Mouse (Mus musculus) mature B cell (primary cell): ENCODE results near the gene Zdhhc12.
"Not testable (repeated sequence)": the region's sequence is repeated elsewhere in the genome, so short reads cannot be mapped to it uniquely, and the experiment has no call there.

Experiments used
- in situ Hi-C: fragments of 300-500 bp; cut with MboI; formaldehyde crosslinking; loops from 2 replicates; pipeline ENCODE4 v1.14.3; 2019

Zdhhc12 gene

DNA sequence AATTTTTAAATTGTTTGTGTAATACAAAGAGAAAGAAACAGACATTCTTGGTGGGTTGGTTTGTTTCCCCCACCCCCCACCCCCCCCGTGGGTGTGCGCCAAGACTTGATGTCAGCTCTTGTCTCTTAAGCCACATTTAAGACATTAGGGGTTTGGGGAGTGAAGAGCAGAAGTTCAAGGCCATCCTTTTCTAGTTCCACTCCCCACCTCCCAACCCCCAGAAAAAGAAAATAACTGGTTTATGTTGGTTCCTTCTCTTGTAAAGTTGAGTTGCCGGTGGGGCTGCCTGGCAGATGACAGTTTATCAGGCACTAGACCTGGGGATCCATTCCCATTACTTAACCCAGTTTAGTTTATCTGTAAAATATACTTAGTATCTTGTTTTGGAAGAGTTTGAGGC lies 29.1 kb downstream of the Zdhhc12 start:
- in situ Hi-C loops = no loop called here

DNA sequence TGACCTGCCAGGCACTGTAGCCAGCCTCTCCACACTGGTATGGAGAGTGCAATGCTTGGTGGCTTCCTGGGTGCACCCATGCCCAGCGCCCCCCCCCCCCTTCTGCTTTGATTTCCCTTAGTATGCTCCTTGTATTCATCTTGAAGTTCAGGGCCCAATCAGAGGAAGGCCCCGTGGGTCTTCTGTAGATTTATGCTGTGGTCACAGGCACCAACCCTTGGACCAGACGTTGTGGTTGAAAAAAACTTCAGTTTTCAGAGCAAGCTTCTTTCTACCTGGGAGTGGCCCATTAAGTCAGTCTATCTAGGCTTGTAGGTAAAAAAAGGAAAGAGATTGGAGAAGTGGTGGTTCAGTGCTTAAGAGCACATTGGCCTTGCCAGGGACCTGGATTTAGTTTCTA lies 29.7 kb downstream of the Zdhhc12 start:
- in situ Hi-C loops = no loop called here

DNA sequence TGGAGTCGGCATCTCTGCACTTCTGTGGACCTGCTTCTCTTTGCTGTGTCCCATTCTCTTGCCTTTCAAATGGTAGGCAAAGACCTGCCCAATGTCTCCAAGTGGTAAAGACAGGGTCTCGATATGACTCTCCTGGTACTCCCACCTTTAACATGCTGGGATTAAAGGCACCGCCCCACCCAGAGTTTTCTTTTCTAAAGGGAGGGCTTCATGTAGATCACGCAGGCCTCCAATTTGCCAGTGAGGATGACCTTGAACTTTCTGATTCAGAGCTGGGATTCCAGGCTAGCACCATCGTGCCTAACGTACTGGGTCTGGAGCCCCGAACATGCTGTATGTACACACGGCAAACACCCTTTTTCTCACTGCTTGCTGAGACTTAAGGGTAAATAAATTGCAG lies 30.2 kb downstream of the Zdhhc12 start:
- in situ Hi-C loops = no loop called here

DNA sequence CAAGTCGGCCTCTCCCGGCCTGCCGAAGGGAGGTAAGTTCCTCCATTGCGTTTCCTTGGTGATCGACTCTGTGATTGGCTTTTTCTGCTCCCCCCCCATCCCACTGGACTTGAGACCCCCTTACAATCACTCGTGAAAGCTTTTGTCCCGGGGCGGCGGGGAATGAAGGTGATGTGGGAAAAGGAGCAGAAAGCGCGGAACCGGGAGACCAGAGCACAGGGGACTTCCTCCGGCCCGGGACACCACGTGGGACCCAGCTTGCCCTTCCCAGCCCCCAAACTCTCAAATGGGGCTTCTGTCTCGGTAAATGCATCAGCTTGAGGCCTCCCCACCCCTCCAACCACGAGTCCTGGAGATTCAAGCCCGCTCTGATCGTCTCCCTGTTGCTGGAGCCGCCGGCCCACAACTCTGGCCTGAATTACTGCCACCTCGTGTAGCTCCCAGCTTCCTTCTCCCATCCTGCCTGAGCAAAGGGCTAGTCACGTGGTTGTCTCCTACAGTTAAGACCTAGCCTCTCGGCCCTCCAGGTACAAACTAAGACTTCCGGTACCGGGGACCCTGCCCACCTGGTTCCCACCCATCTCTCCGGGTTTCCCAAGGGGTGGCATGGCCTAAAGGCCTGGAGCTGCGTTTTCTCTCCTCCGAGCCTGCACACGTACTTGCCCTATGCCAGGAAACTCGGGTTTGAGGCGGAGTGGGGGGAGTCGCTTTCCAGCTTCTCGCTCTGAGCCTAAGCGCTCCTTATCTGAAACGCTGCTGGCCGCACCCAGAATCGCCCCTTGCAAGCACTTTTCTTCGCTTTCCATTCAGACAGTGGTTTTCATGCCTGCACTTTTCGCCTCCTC lies 31.0 kb downstream of the Zdhhc12 start:
- in situ Hi-C loops = no loop called here

DNA sequence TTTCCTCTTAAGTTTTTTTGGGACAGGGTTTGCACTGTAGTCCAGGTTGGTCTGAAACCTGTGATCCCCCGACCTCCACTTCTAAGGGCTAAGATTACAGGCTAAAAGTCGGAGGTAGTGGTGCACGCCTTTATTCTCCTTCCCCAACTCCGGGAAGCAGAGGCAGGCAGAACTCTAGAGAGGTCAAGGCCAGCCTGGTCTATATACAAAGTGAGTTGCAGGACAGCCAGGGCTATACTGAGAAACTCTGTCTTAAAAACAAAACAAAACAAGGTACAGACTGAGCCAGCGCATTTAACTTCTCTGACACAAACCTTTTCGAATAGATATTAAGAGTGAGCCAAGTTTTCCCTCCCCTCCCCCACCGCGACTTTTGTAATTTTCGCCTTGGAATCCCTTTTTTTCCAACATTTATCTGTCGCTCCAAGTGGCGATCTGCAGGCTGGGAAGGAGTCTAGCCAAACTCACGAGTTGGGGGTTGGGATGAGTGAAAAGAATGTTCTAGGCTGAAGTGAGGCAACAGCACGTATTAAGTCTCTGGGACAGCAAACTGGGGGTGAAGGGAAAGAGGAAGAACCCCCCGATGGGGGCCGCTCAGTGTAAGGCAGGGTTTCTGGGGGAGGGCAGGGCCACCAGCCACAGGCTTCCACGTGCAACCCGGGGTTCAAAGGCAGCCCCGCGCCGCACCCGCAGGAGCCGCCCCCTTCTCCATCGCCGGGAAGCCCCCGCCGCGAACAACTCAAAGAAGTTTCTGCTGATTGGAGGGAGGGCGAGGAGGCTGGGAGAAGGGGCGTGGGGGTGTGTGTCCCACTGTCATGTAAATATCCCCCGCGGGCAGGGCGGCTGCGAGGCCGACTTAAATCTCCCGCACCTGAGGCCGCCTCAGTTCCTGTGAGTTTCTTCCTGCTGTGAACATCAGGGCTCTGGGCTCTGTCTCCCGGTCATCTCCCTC lies 32.0 kb downstream of the Zdhhc12 start:
- in situ Hi-C loops = no loop called here

DNA sequence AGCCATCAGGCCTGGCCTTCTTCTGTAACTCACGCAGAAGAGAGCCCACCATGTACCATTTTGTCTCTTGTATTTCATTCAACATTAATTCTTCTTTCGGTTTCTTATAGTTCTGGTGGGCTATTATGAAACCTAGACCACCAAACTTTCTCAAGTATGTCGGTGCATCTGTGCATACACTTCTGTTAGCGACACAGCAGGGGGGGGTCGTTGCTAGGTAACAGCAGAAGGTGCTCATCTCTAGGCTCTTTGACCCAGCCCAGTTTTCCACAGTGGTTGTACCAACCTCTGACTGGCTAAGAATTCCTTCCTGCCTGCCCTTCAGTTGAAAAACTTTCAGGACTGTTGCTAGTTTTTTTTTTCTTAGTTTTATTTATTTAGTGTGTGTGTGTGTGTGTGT lies 35.0 kb downstream of the Zdhhc12 start:
- in situ Hi-C loops = no loop called here

DNA sequence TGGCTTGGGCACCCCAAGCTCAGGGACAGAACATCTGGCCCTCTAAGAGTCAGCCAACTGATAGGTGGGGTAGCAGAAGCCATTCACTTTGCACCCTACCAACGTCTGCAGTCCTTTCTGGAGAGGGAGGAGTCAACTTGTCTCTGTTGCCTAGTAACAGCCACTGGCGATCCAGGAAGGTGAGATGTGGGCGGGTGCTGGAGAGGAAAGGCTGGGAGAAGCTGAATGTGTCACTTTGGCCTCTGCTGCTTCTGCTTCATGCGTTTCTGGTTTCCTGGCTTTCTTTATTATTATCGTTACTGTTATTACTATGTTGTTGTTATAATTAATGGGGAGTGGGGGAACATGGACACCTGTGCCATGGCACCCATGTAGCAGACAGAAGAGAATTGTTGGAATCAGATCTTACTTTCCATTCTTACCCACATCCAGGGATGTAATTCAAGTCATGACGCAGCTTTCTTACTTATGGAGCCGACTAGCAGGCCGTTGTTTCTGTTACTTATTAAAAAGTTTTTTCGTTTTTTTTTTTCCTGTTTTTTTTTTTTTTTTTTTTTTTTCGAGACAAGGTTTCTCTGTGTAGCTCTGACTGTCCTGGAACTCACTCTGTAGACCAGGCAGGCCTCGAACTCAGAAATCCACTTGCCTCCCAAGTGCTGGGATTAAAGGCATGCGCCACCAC lies 36.1 kb downstream of the Zdhhc12 start, which contains the start of gene Set:
Gene Set (plus strand): TSS at position 156 of the 682 bp plus-strand sequence.
- in situ Hi-C loops = no loop called here

DNA sequence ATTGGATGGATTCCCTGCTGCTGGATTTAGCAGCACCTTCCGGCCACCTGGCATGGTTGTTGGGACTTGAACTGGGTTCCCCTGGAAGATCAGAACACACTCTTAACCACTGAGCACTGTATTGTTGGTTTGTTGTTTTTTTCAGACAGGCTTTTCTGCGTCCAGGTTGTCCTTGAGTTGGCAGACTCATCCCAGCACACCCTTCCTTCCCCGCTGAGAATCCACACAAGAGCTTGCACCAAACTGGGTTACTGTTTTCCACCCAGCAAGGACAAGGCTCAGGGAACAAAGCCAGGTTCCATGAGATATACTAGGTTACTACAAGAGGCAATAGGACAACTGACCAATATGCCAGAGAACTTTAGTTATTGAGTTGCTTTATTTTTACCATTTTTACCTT lies 36.7 kb downstream of the Zdhhc12 start:
- in situ Hi-C loops = no loop called here

DNA sequence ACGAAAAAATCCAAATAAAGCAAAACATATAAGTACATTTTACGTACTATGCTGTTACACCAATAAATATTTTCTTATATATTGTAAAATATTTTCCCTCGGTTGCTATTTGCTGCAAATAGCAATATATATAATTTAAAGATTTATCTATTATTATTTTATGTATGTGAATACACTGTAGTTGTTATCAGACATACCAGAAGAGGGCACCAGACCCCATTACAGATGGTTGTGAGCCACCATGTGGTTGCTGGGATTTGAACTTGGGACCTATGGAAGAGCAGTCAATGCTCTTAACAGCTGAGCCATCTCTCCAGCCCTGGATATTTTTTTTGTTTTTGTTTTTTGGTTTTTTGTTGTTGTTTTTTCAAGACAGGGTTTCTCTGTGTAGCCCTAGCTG lies 38.1 kb downstream of the Zdhhc12 start:
- in situ Hi-C loops = not testable (repeated sequence)

DNA sequence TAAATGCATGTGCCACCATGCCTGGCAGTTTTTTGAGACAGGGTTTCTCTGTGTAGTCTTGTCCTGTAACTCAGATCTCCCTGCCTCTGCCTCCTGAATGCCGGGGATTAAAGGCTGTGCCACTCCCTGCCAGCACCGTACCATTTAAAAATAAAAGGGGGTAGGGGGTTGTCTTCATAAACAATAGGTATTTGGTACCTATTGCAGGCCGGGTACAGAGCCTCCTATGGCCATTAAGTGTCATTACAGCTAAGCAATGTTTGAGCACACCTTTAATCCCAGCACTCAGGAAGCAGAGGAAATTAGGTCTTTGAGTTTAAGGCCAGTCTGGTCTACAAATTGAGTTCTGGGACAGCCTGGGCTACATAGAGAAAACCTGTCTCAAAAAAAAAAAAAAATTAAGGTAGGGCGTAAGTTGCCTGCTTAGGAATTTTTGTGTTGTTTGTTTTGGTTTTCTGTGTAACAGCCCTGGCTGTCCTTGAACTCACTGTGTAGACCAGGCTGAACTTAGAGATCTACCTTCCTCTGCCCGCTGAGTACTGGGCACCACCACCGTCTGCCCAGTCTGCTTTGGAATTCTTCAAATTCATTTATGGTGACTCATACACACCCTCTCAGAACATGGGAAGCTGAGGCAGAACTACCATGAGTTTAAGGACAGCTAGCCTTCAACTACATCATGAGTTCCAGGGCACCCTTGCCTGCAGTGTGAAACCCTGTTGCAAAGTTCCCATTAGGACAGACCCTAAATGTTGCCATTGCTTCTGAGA lies 41.3 kb downstream of the Zdhhc12 start:
- in situ Hi-C loops = no loop called here

DNA sequence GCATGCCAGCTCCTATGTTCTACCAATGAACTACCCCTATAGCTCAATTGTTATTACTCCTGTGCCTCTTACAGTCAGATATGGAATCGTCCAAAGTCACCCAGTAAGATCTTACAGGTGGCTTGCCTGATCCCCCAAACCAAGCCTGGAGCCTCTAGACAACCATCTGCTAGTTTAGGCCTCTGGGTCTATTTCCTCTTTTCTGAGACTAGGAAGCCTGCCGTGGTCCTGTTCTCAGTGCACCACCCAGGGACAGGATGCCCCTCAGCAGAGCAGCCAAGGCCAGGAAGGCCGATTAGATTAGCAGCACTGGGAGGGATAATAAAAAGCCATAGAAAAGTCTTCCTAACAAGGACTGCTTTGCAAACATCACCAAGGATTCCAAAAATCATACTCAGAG lies 43.6 kb downstream of the Zdhhc12 start:
- in situ Hi-C loops = loop anchor here (5.0 kb wide), 1 partner anchor 47 kb away; no protein-coding TSS in a partner anchor

DNA sequence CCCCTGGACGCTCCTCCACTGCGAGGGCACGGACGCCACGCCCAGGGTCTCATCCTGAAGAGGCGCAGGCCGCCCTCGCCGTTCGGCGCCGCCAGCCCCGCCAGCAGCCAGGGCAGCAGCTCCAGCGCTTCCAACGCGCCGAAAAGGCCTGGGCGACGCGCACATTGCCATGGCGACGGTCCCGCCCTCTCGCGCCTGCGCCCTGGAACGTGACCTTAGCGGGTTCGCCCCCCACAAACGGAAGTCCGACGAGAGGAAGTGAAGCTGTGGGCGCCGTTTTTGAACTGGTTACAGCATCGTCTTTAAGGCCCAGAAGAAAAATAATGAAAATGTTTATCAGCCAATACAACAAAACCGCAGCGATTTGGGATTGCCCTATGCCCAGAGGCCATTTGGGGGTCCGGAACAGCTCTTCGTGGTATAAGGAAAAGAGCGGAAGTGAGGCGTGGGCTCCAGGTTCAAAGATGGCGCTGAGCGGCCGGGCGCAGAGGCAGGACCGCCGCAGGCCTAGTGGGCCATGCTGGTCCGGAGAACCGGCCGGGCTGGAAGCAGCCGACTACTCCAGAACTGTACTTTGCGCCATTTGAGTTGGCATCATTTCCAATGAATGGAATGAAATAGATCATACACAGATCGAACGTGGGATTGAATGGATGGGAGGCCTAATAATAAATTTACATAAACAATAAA lies 44.6 kb downstream of the Zdhhc12 start, which contains the start of gene Wdr34:
Gene Wdr34 (minus strand): TSS at position 183 of the 690 bp plus-strand sequence.
- in situ Hi-C loops = loop anchor here (5.0 kb wide), 1 partner anchor 48 kb away; no protein-coding TSS in a partner anchor

DNA sequence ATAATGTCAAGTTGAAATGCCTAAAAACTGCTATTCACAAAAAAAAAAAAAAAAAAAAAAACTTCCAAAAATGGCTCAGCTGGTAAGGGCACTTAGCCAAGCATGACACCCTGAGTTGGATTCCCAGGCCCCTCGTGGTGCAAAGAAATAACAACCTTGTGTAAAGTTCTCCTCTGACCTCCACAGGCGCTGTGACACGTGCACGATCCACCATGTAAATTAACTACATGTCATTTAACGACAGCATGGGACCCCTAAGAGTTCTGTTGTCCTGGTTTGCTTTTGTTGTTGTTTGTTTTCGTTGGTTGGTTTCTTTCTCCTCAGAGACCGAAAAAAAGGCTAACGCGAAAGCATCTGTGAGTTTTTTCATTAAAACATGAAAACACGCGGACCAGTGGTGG lies 45.3 kb downstream of the Zdhhc12 start:
- in situ Hi-C loops = loop anchor here (5.0 kb wide), 1 partner anchor 49 kb away; no protein-coding TSS in a partner anchor

DNA sequence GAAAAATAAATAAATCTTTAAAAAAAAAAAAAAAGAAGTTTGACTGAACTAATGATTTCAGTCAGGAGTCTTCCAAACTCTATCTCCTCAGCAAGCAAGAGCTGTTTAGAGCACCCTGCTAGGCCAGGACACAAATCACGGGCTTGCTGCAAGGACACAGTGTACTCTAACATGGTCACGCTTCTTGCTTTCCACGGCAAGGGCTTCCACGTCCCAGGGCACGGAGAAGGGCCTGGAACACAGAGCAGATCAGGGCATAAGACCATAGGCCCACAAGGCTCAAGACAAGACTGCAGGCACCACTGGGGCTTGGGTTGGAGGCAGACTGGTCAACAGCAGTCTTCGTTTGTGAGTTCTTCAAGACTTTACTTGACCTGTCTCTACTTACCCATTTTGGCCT lies 46.3 kb downstream of the Zdhhc12 start:
- in situ Hi-C loops = loop anchor here (5.0 kb wide), 1 partner anchor 50 kb away; no protein-coding TSS in a partner anchor

DNA sequence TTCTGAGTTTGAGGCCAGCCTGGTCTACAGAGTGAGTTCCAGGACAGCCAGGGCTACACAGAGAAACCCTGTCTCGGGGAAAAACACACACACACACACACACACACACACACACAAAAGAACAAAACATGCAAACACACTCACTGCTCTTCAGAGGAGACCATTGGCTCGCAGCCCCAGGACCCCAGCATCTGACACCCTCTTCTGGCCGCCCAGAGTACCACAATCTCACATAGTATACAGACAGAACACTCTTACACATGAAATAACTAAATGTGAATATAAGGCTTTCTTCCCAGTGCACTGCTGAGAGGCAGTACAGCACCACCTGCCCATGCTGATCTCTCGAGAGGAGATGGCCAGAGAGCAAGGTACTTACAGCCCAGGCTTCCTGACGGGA lies 48.9 kb downstream of the Zdhhc12 start:
- in situ Hi-C loops = no loop called here

DNA sequence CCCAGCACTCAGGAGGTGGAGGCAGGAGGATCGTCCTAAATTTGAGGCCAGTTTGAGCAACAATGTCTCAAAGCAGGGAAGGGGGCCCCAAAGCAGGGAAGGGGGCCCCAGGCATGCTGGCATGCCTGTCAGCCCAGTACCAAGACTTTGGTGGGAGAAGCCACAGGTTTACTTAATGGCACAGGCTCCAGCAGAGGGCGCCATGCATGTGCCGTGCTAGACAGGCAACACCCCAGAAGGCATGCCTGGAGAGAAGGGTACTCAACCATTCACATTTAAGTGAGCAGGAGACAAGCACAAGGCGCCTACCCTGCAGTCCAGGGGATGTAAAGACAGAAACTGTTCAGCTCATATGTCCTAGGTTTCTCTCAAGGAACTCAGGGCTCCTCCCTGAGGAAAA lies 51.0 kb downstream of the Zdhhc12 start:
- in situ Hi-C loops = no loop called here
